Mouse (Mus musculus) intestine, postnatal 0 days (tissue): ENCODE results near the gene Slc22a14. TPM values are rescaled to one million over a fixed set of nuclear protein-coding genes. Genes with fewer than 3 reads are reported as not detected.

ENCODE experiments used
- ATAC-seq: fragments of 200-750 bp; cut with Nextera tagmentation; 2 replicates; pipeline ENCODE4 v1.8.0; 2017; ENCODE audit warnings: mild to moderate bottlenecking, moderate TSS enrichment, moderate library complexity
- H3K27ac ChIP-seq: fragments of 300-500 bp; sonication (generic); 2 replicates; pipeline ENCODE4 v1.5.1; 2014; ENCODE audit warnings: mild to moderate bottlenecking, low read depth, low read length, moderate library complexity
- H3K27me3 ChIP-seq: fragments of 300-500 bp; sonication (generic); replicated peaks from 2 replicates; pipeline ENCODE4 v1.6.1; 2014; ENCODE audit warnings: low read length, mixed read lengths; ENCODE audit not compliant: control insufficient read depth, insufficient read depth
- H3K36me3 ChIP-seq: fragments of 300-500 bp; sonication (generic); 2 replicates; pipeline ENCODE4 v1.6.1; 2014; ENCODE audit warnings: mild to moderate bottlenecking, moderate library complexity; ENCODE audit not compliant: control insufficient read depth, insufficient read depth
- H3K4me1 ChIP-seq: fragments of 300-500 bp; sonication (generic); replicated peaks from 2 replicates; pipeline ENCODE4 v1.6.1; 2014; ENCODE audit warnings: antibody characterized with exemption, low read length, mixed read lengths; ENCODE audit not compliant: control insufficient read depth, insufficient read depth
- H3K4me2 ChIP-seq: fragments of 300-500 bp; sonication (generic); replicated peaks from 2 replicates; pipeline ENCODE4 v1.6.1; 2014; ENCODE audit warnings: low read depth, mild to moderate bottlenecking, moderate library complexity
- H3K4me3 ChIP-seq: fragments of 300-500 bp; sonication (generic); 2 replicates; pipeline ENCODE4 v1.5.1; 2014; ENCODE audit warnings: low read depth, low read length
- H3K9ac ChIP-seq: fragments of 300-500 bp; sonication (generic); 2 replicates; pipeline ENCODE4 v1.6.1; 2014; ENCODE audit warnings: mild to moderate bottlenecking, low read depth, low read length
- H3K9me3 ChIP-seq: fragments of 300-500 bp; sonication (generic); 2 replicates; pipeline ENCODE4 v1.6.1; 2016; ENCODE audit warnings: mixed run types; ENCODE audit not compliant: control insufficient read depth
- CTCF ChIP-seq: sonication (generic); IDR thresholded peaks from 2 replicates; pipeline ENCODE4 v1.5.1; 2016; ENCODE audit warnings: low read depth, mild to moderate bottlenecking, control low read depth, antibody characterized with exemption, moderate library complexity
- WGBS: fragments of 180-500 bp; shearing (Covaris S2); extraction: QIAGEN DNeasy Blood & Tissue Kit; methylation state at CpG from one replicate; pipeline ENCODE4 v1.1.7; 2014; 5-methylcytosine and 5-hydroxymethylcytosine counted together
- polyA plus RNA-seq: library from polyadenylated mRNA; unstranded; fragments of >200 nt; fragmentation: Nextera tagmentation; extraction: Ambion mirVana; gene quantifications from 2 replicates; pipeline ENCODE4 v1.2.1, GENCODE M21; 2015

Slc22a14 gene
- polyA plus RNA-seq, 1 experiment from 2014 or later, result not detected

- no peak for ATAC-seq
- 31% methylated on average over 3 of the region's 3 CpGs for WGBS
These were observed 184.1 kb downstream of the Slc22a14 start for GRCm38 (mm10) chr9:119181241-119181728.

GRCm38 (mm10) chr9:119179292-119179691 lies 186.1 kb downstream of the Slc22a14 start:
- no peak for TF ChIP-seq CTCF
- no peak overlapping the region for H3K27ac ChIP-seq
- no peaks in the 10 kb centered on the region for H3K4me1 ChIP-seq
- no peaks in the 10 kb centered on the region for H3K36me3 ChIP-seq
- 85% methylated on average over 11 of the region's 11 CpGs for WGBS
- no peaks in the 10 kb centered on the region for H3K9me3 ChIP-seq
- no peak overlapping the region for H3K4me2 ChIP-seq
- no peaks in the 10 kb centered on the region for H3K27me3 ChIP-seq
- ATAC-seq, result no peak
- H3K4me3 ChIP-seq, result no peak overlapping the region
- no peak overlapping the region for H3K9ac ChIP-seq

More at GRCm38 (mm10) chr9:119181241-119181728, 184.1 kb downstream of the Slc22a14 start:
- Histone ChIP-seq H3K9me3 (no peaks in the 10 kb centered on the region), H3K27me3 (no peaks in the 10 kb centered on the region), H3K4me2 (no peak overlapping the region), H3K9ac (no peak overlapping the region), H3K4me3 (no peak overlapping the region), H3K27ac (no peak overlapping the region), H3K4me1 (no peaks in the 10 kb centered on the region), H3K36me3 (no peaks in the 10 kb centered on the region)
- no peak for TF ChIP-seq CTCF

- no peak for TF ChIP-seq CTCF
- Histone ChIP-seq H3K9ac (no peak overlapping the region), H3K27ac (no peak overlapping the region), H3K36me3 (no peaks in the 10 kb centered on the region), H3K4me3 (no peak overlapping the region), H3K4me1 (no peaks in the 10 kb centered on the region), H3K4me2 (no peak overlapping the region), H3K9me3 (no peaks in the 10 kb centered on the region), H3K27me3 (no peaks in the 10 kb centered on the region)
- WGBS, result 93% methylated on average over 2 of the region's 2 CpGs
- ATAC-seq, result no peak
These were observed 197.7 kb downstream of the Slc22a14 start for GRCm38 (mm10) chr9:119167608-119168007.

- Histone ChIP-seq H3K4me1 (no peaks in the 10 kb centered on the region; the same call in 1 of the 2 replicates), H3K4me3 (no peak overlapping the region), H3K9me3 (no peaks in the 10 kb centered on the region), H3K27me3 (no peaks in the 10 kb centered on the region), H3K27ac (peak overlapping the region; percentile 77), H3K9ac (no peak overlapping the region), H3K36me3 (no peaks in the 10 kb centered on the region), H3K4me2 (no peak overlapping the region)
- ATAC-seq, result peak; percentile 88
- TF ChIP-seq CTCF, result no peak
- WGBS, result 55% methylated on average over 6 of the region's 6 CpGs
These were observed 199.8 kb downstream of the Slc22a14 start for GRCm38 (mm10) chr9:119165548-119165947.

- no peaks in the 10 kb centered on the region for H3K9me3 ChIP-seq
- H3K9ac ChIP-seq, result no peak overlapping the region
- H3K4me2 ChIP-seq, result no peak overlapping the region
- TF ChIP-seq CTCF, result no peak
- peak; percentile 81 for ATAC-seq
- no peaks in the 10 kb centered on the region for H3K27me3 ChIP-seq
- H3K4me3 ChIP-seq, result no peak overlapping the region
- 68% methylated on average over 7 of the region's 7 CpGs for WGBS
- H3K36me3 ChIP-seq, result no peaks in the 10 kb centered on the region
- peak overlapping the region; percentile 77; the same call in 1 of the 2 replicates for H3K27ac ChIP-seq
- no peaks in the 10 kb centered on the region; the same call in 1 of the 2 replicates for H3K4me1 ChIP-seq
These were observed 200.6 kb downstream of the Slc22a14 start for GRCm38 (mm10) chr9:119164743-119165142.

GRCm38 (mm10) chr9:119160689-119161088 lies 204.7 kb downstream of the Slc22a14 start:
- Histone ChIP-seq H3K4me3 (no peak overlapping the region), H3K4me1 (no peaks in the 10 kb centered on the region; the same call in 1 of the 2 replicates), H3K36me3 (no peaks in the 10 kb centered on the region), H3K4me2 (no peak overlapping the region), H3K9me3 (no peaks in the 10 kb centered on the region), H3K27ac (no peak overlapping the region), H3K9ac (no peak overlapping the region), H3K27me3 (no peaks in the 10 kb centered on the region)
- no peak for ATAC-seq
- 87% methylated on average over 3 of the region's 3 CpGs for WGBS
- TF ChIP-seq CTCF, result no peak

- TF ChIP-seq CTCF, result no peak
- Histone ChIP-seq H3K4me1 (no peaks in the 10 kb centered on the region; the same call in 1 of the 2 replicates), H3K4me2 (no peak within 1 kb of the TSS), H3K36me3 (no peaks in the 10 kb centered on the region), H3K27ac (no peak within 1 kb of the TSS), H3K4me3 (no peak within 1 kb of the TSS), H3K9me3 (no peaks in the 10 kb centered on the region), H3K9ac (no peak within 1 kb of the TSS), H3K27me3 (no peaks in the 10 kb centered on the region)
- WGBS, result 53% methylated on average over 4 of the region's 4 CpGs
- ATAC-seq, result no peak
These were observed 206.5 kb downstream of the Slc22a14 start, which contains the start of gene Gm47289 for GRCm38 (mm10) chr9:119158861-119159260. Gm47289 (plus strand) TSS chr9:119159161.
